Mouse (Mus musculus): ENCODE results near the gene Mthfr.

GRCm38 (mm10) chr4:148039254-148040028 is 564 bp downstream of the Mthfr start:
- TF ChIP-seq POLR2A (IDR thresholded peaks at IDR 0.05; ENCODE audit: low read depth, low read length) (no peak), CTCF (conservative IDR thresholded peaks at IDR 0.05 in 1 of 2, IDR thresholded peaks at IDR 0.05 in 1 of 2; ENCODE audit: low read depth in 2 of 2, low read length in 2 of 2) (no peak), CHD2 (IDR thresholded peaks at IDR 0.05; ENCODE audit: low read length) (no peak), USF2 (conservative IDR thresholded peaks at IDR 0.05; ENCODE audit: low read depth, low read length) (no peak)

Measured in CH12.LX (cell line).